8 mouse cellular contexts compared by ENCODE assay signal in the genomic region with DNA sequence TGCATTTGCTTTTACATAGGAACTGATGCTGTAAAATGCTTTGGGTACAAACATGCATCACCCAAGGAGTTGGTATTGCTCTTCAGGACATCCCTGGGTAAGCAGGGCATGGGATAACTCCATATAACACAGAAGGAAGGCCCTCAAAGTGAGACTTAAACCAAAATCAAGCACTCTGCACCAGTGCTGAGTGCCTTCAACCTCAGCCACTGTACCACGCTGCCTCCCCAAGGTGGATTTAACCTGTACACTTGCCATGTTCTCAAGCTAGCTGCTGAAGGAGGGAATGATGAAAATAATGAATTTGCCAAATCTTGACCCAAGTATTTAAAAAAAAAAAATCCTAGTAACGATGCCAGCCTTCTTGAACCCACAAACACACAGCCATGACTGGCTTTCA. TPM values are rescaled to one million over a fixed set of nuclear protein-coding genes. Genes with fewer than 3 reads are reported as not detected.
DNase-seq lines count a peak whose midpoint lies in the region; ATAC-seq and TF ChIP-seq lines count a peak whose summit lies in the region.

No protein-coding gene starts in this region.

- H3K27ac ChIP-seq in kidney, embryonic 14.5 days (ENCODE audit: low read depth, low read length), result no peak overlapping the region
- no peak overlapping the region for H3K27ac ChIP-seq in hindbrain, embryonic 10.5 days
- H3K27ac ChIP-seq in midbrain, embryonic 11.5 days (ENCODE audit: low read depth, low read length), result no peak overlapping the region

- H3K9me3 ChIP-seq in kidney, embryonic 14.5 days (ENCODE audit: control insufficient read depth, low read length), result no peaks in the 10 kb centered on the region
- H3K9me3 ChIP-seq in hindbrain, embryonic 10.5 days, result no peaks in the 10 kb centered on the region
- no peaks in the 10 kb centered on the region for H3K9me3 ChIP-seq in midbrain, embryonic 11.5 days (ENCODE audit: control insufficient read depth, low read length)

- H3K4me1 ChIP-seq in kidney, embryonic 14.5 days (ENCODE audit: control insufficient read depth, insufficient read depth, low read length), result peaks cover 11% of the 10 kb centered on the region; the same call in 1 of the 2 replicates
- H3K4me1 ChIP-seq in hindbrain, embryonic 10.5 days (replicated peaks), result peaks cover 32% of the 10 kb centered on the region
- peaks cover 12% of the 10 kb centered on the region for H3K4me1 ChIP-seq in midbrain, embryonic 11.5 days (ENCODE audit: control insufficient read depth, insufficient read depth, low read length)

- POLR2A ChIA-PET in Patski (lab: Charles Lee), result interaction anchor here (0.6 to 1.2 kb wide), 2 partner anchors 12 to 387 kb away, joined by 3 read pairs; no protein-coding TSS in a partner anchor

- no peak for ATAC-seq in kidney, embryonic 14.5 days (ENCODE audit: low FRiP score, low TSS enrichment)
- no peak for ATAC-seq in Patski
- ATAC-seq in midbrain, embryonic 11.5 days (ENCODE audit: low FRiP score), result no peak

- WGBS in kidney, embryonic 14.5 days, result 66% methylated on average over 2 of the region's 2 CpGs
- WGBS in hindbrain, embryonic 10.5 days, result 51% methylated on average over 2 of the region's 2 CpGs
- WGBS in midbrain, embryonic 11.5 days, result 49% methylated on average over 2 of the region's 2 CpGs

- no peaks in the 10 kb centered on the region for H3K27me3 ChIP-seq in kidney, embryonic 14.5 days (ENCODE audit: control insufficient read depth, insufficient read depth, low read length)
- H3K27me3 ChIP-seq in Patski, result no peaks in the 10 kb centered on the region
- no peaks in the 10 kb centered on the region for H3K27me3 ChIP-seq in hindbrain, embryonic 10.5 days (ENCODE audit: insufficient read depth, poor library complexity, severe bottlenecking)
- no peaks in the 10 kb centered on the region for H3K27me3 ChIP-seq in midbrain, embryonic 11.5 days (ENCODE audit: control insufficient read depth, insufficient read depth, low read length)

- CTCF ChIA-PET in Patski (lab: Charles Lee), result interaction anchor here (1.0 to 3.4 kb wide), 2 partner anchors 10 to 381 kb away, joined by 3 to 11 read pairs; no protein-coding TSS in a partner anchor

- H3K36me3 ChIP-seq in kidney, embryonic 14.5 days (ENCODE audit: control insufficient read depth, insufficient read depth, low read length), result no peaks in the 10 kb centered on the region
- no peaks in the 10 kb centered on the region for H3K36me3 ChIP-seq in hindbrain, embryonic 10.5 days
- H3K36me3 ChIP-seq in midbrain, embryonic 11.5 days (ENCODE audit: control insufficient read depth, insufficient read depth, low read length), result no peaks in the 10 kb centered on the region

- in situ Hi-C loops in Patski (cut with MboI; ENCODE audit: low pct_unique_long_range_greater_than_20kb), result loop anchor here (25.0 kb wide), 2 partner anchors 814 to 1239 kb away; no protein-coding TSS in a partner anchor

- peak overlapping the region; percentile 52 for H3K4me2 ChIP-seq in kidney, embryonic 14.5 days (replicated peaks; ENCODE audit: low read depth, low read length)
- peak overlapping the region; percentile 69 for H3K4me2 ChIP-seq in midbrain, embryonic 11.5 days

- peak; percentile 60 for TF ChIP-seq CTCF in Patski (IDR thresholded peaks at IDR 0.05)

- peak overlapping the region; percentile 87; the same call in 1 of the 2 replicates for H3K9ac ChIP-seq in kidney, embryonic 14.5 days (ENCODE audit: low read depth, low read length)
- peak overlapping the region; percentile 26; the same call in 1 of the 2 replicates for H3K9ac ChIP-seq in midbrain, embryonic 11.5 days (ENCODE audit: low read length)

- no peak for DNase-seq in kidney, adult 8-10 months
- DNase-seq in Patski (ENCODE audit: low read depth, low spot score), result no peak
- DNase-seq in hindbrain, embryonic 10.5 days (ENCODE audit: low spot score), result peak; percentile 7
- no peak for DNase-seq in midbrain, embryonic 11.5 days (ENCODE audit: low spot score, missing footprints)
- no peak for DNase-seq in frontal cortex, postnatal 36 days (ENCODE audit: low spot score in 2 of 2)
- no peak for DNase-seq in gastrocnemius, postnatal 25 days
- no peak for DNase-seq in left cerebral cortex, postnatal 36 days (ENCODE audit: low spot score in 2 of 2)

- peak overlapping the region; percentile 72 for H3K4me3 ChIP-seq in kidney, embryonic 14.5 days (ENCODE audit: low read length)
- H3K4me3 ChIP-seq in hindbrain, embryonic 10.5 days, result peak overlapping the region; percentile 73
- H3K4me3 ChIP-seq in midbrain, embryonic 11.5 days (ENCODE audit: low read depth, low read length), result peak overlapping the region; percentile 75

- intact Hi-C loops in left cerebral cortex, postnatal 36 days (cut with DNase I), result loop anchor here (2.0 kb wide), 1 partner anchor 921 kb away; no protein-coding TSS in a partner anchor

RNA-seq across cellular contexts. Expression of a gene that starts 1.3 kb away (rescaled TPM):
- polyA plus RNA-seq in kidney, embryonic 14.5 days (2014; fragmentation: Nextera tagmentation; extraction: Ambion mirVana), result 16.4 and 17.8 TPM in 2 replicates
- 25.4 TPM for polyA plus RNA-seq in Patski (2021)
- 4.9 and 9.2 TPM in 2 replicates for polyA plus RNA-seq in hindbrain, embryonic 10.5 days (2016; fragmentation: Nextera tagmentation; extraction: Ambion mirVana)
- 15.6 and 17.2 TPM in 2 replicates for polyA plus RNA-seq in midbrain, embryonic 11.5 days (2014; fragmentation: Nextera tagmentation; extraction: Ambion mirVana)
- total RNA-seq in gastrocnemius, postnatal 25 days (2021), result 1 to 10 TPM; 6.2 to 6.6 TPM
- total RNA-seq in left cerebral cortex, postnatal 36 days (2021), result 10 to 100 TPM; 75.6 to 89.4 TPM
